Mouse (Mus musculus): ENCODE results near the gene Cd3e. TPM values are rescaled to one million over a fixed set of nuclear protein-coding genes. Genes with fewer than 3 reads are reported as not detected.
A peak's percentile ranks its signal among the peaks of the same experiment; 100 is the strongest.

The Cd3e gene
- polyA plus RNA-seq, 1 experiment from 2014 or later = not detected

DNA sequence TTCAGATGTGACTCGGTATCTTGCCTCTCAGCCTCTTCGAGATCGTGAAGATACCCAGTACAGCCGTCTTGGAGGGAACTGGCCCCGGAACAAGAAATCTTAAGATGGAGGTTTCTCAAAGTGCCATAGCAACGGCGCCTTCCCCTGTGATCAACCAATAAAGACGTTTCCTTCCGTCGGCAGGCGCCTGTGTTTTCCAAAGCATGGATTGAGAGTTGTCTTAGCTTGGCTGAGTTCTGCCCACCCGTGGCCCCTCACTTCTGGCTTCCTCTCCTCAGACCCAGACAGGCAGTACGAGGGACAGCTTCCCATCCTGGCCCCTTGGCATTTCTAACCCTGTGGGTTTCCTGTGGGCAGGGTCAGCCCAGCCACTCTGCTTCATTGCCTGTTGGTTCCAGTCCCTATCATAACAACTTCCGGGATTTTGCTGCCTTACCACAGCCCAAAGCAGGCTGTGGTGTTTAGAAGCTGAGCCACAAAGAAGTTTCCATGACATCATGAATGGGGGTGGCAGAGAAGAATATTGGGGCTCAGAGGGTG is 23.1 kb downstream of the Cd3e start:
- WGBS (ENCODE audit: insufficient replicate concordance) = 8% methylated on average over 14 of the region's 14 CpGs
- peak; percentile 71 for DNase-seq
- no peaks in the 10 kb centered on the region for H3K36me3 ChIP-seq (replicated peaks; ENCODE audit: insufficient read depth, low read length)
- H3K27ac ChIP-seq (ENCODE audit: low read depth) = peak overlapping the region; percentile 80
- TF ChIP-seq EP300 (IDR thresholded peaks at IDR 0.05; ENCODE audit: low read depth) (no peak), CTCF (IDR thresholded peaks at IDR 0.05; ENCODE audit: low read depth) (no peak)
- no peak overlapping the region for H3K9ac ChIP-seq (replicated peaks)
- peak; percentile 83 for ATAC-seq
- peak overlapping the region; percentile 62 for H3K4me2 ChIP-seq (ENCODE audit: low read depth, low read length)
- H3K4me1 ChIP-seq (ENCODE audit: insufficient read depth) = 0 out of 2 replicates have a peak, but pooled peaks cover 3% of the 10 kb centered on the region
- no peaks in the 10 kb centered on the region for H3K9me3 ChIP-seq (ENCODE audit: low read length)
- H3K4me3 ChIP-seq (ENCODE audit: low read depth, low read length) = peak overlapping the region; percentile 26
- no peaks in the 10 kb centered on the region for H3K27me3 ChIP-seq (ENCODE audit: insufficient read depth, low read length)

DNA sequence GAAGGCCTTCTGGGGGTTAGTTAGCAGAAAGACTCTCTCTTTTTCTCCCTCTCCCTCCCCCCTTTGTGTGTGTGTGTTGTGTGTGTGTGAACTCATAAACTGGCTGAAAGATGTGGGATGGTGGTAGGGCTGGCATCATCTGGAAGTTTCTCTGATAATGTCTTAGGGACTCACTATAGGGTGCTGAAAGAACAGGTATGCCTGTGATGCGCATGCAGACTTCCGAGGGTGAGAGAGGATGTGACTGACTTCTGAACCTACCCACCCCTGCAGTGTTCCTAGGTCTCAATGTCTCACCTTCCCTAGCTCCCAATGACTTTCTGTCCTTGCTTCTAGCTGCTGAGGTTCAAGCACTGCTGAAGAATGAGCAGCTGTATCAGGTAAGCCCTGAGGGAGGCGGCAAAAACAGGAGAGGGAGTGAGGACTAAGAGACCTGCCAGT is 23.7 kb downstream of the Cd3e start:
- no peaks in the 10 kb centered on the region for H3K27me3 ChIP-seq (ENCODE audit: insufficient read depth, low read length)
- no peaks in the 10 kb centered on the region for H3K9me3 ChIP-seq (ENCODE audit: low read length)
- DNase-seq (no peak), ATAC-seq (peak; percentile 35)
- no peaks in the 10 kb centered on the region for H3K36me3 ChIP-seq (replicated peaks; ENCODE audit: insufficient read depth, low read length)
- 56% methylated on average over 3 of the region's 3 CpGs for WGBS (ENCODE audit: insufficient replicate concordance)
- no peak for TF ChIP-seq EP300 (IDR thresholded peaks at IDR 0.05; ENCODE audit: low read depth)
- no peak for TF ChIP-seq CTCF (IDR thresholded peaks at IDR 0.05; ENCODE audit: low read depth)
- peak overlapping the region; percentile 80 for H3K27ac ChIP-seq (ENCODE audit: low read depth)
- peak overlapping the region; percentile 62 for H3K4me2 ChIP-seq (ENCODE audit: low read depth, low read length)
- 0 out of 2 replicates have a peak, but pooled peaks cover 3% of the 10 kb centered on the region for H3K4me1 ChIP-seq (ENCODE audit: insufficient read depth)
- peak overlapping the region; percentile 26 for H3K4me3 ChIP-seq (ENCODE audit: low read depth, low read length)
- H3K9ac ChIP-seq (replicated peaks) = 0 out of 2 replicates have a peak overlapping the region, but pooled peaks have one; percentile 7

DNA sequence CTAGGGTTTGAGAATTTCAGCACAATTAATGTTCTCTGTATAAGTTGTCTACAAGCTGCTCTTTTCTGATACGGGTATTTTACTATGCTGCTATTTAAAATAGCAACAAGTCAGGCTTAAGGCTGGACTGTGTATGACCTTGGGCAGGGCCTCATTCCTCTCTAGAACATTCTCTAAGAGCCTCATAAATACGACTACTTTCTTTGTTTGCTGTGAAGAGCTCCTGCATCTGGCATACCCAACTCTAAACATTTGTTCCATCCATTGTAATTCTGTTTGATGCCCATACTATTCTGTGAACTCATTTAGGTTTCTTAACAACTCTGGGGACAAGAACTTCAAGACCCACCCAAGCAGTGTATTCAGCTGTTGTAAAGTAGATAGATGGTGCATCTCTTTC is 26.4 kb downstream of the Cd3e start:
- ATAC-seq (no peak), DNase-seq (no peak)
- TF ChIP-seq CTCF (IDR thresholded peaks at IDR 0.05; ENCODE audit: low read depth) (no peak), EP300 (IDR thresholded peaks at IDR 0.05; ENCODE audit: low read depth) (no peak)
- no peak overlapping the region for H3K9ac ChIP-seq (replicated peaks)
- H3K36me3 ChIP-seq (replicated peaks; ENCODE audit: insufficient read depth, low read length) = no peaks in the 10 kb centered on the region
- H3K4me2 ChIP-seq (ENCODE audit: low read depth, low read length) = no peak overlapping the region
- no peaks in the 10 kb centered on the region for H3K9me3 ChIP-seq (ENCODE audit: low read length)
- H3K27ac ChIP-seq (ENCODE audit: low read depth) = no peak overlapping the region
- WGBS (ENCODE audit: insufficient replicate concordance) = 69% methylated on average over 2 of the region's 2 CpGs
- 0 out of 2 replicates have a peak, but pooled peaks cover 3% of the 10 kb centered on the region for H3K4me1 ChIP-seq (ENCODE audit: insufficient read depth)
- H3K27me3 ChIP-seq (ENCODE audit: insufficient read depth, low read length) = 0 out of 2 replicates have a peak, but pooled peaks cover 3% of the 10 kb centered on the region
- H3K4me3 ChIP-seq (ENCODE audit: low read depth, low read length) = no peak overlapping the region

DNA sequence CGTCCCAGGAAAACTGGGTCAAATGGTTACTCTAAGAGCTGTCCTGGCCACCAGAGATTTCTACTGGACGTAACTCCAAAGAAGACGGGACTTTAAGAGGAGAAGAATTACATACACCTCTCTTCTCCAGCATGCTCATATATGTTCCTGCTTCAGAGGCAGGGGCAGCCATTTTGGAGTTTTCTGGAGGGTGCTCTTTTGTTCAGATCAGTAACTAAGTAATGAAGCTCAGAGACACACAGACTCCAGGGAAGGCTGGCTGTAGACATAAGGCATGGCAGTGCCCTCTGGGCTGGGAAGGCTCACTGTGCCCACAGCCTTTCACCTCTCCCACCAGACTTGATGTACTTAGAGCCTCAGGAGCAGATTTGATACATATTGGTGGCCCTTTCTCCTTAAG is 26.9 kb downstream of the Cd3e start:
- WGBS (ENCODE audit: insufficient replicate concordance) = 80% methylated on average over 3 of the region's 3 CpGs
- H3K27ac ChIP-seq (ENCODE audit: low read depth) = no peak overlapping the region

DNA sequence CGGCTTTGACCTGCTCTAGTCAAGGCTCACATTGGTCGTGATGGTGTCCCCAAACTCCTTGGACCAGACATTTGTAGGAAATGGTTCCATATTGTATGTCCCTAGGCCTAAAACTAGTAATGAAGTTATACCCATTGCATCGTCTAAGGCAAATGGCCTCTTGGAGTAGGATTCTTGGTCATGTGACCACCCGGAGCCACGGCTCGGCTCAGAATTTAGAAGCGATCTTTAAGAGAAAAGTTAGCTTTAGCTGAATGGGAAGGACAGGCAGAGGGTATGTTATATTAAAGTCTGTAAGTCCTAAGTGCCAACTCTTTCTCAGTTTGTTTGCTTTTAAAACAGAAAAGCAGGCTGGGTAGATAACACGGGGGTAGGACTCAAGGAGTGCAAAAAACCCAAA is 27.3 kb downstream of the Cd3e start:
- Histone ChIP-seq H3K4me1 (ENCODE audit: insufficient read depth) (0 out of 2 replicates have a peak, but pooled peaks cover 3% of the 10 kb centered on the region), H3K27me3 (ENCODE audit: insufficient read depth, low read length) (0 out of 2 replicates have a peak, but pooled peaks cover 3% of the 10 kb centered on the region), H3K36me3 (replicated peaks; ENCODE audit: insufficient read depth, low read length) (no peaks in the 10 kb centered on the region), H3K9me3 (ENCODE audit: low read length) (no peaks in the 10 kb centered on the region), H3K9ac (replicated peaks) (no peak overlapping the region), H3K4me2 (ENCODE audit: low read depth, low read length) (no peak overlapping the region), H3K4me3 (ENCODE audit: low read depth, low read length) (no peak overlapping the region), H3K27ac (ENCODE audit: low read depth) (no peak overlapping the region)
- ATAC-seq = no peak
- DNase-seq = no peak
- TF ChIP-seq CTCF (IDR thresholded peaks at IDR 0.05; ENCODE audit: low read depth) = no peak
- TF ChIP-seq EP300 (IDR thresholded peaks at IDR 0.05; ENCODE audit: low read depth) = no peak
- WGBS (ENCODE audit: insufficient replicate concordance) = 80% methylated on average over 8 of the region's 8 CpGs

More for the DNA sequence above, 26.9 kb downstream of the Cd3e start:
- Histone ChIP-seq H3K9me3 (ENCODE audit: low read length) (no peaks in the 10 kb centered on the region), H3K27me3 (ENCODE audit: insufficient read depth, low read length) (0 out of 2 replicates have a peak, but pooled peaks cover 3% of the 10 kb centered on the region), H3K36me3 (replicated peaks; ENCODE audit: insufficient read depth, low read length) (no peaks in the 10 kb centered on the region), H3K4me3 (ENCODE audit: low read depth, low read length) (no peak overlapping the region), H3K9ac (replicated peaks) (no peak overlapping the region), H3K4me2 (ENCODE audit: low read depth, low read length) (no peak overlapping the region), H3K4me1 (ENCODE audit: insufficient read depth) (0 out of 2 replicates have a peak, but pooled peaks cover 3% of the 10 kb centered on the region)
- DNase-seq (no peak), ATAC-seq (no peak)
- TF ChIP-seq EP300 (IDR thresholded peaks at IDR 0.05; ENCODE audit: low read depth) = no peak
- no peak for TF ChIP-seq CTCF (IDR thresholded peaks at IDR 0.05; ENCODE audit: low read depth)

DNA sequence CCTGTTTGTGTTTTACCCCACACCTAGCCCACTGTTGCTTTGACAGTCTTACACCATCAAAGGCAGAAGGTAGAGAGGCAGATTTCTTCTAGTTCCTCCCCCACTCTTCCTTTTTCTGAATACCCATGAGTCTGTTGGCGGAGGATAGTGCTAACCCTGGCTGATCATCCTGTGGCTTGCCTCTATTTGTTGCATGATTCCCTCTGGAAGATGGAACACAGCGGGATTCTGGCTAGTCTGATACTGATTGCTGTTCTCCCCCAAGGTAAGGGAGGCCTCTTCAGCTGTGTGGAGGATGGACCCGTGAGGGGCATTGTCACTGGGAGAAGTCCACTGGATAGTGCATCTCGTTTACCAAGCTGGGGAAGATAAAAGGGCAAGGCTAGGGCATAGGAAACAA is 27.8 kb downstream of the Cd3e start, which contains the start of gene Cd3d:
TSS of gene Cd3d (plus strand) at position 111 of the 400 bp plus-strand sequence.
- Histone ChIP-seq H3K27me3 (ENCODE audit: insufficient read depth, low read length) (0 out of 2 replicates have a peak, but pooled peaks cover 3% of the 10 kb centered on the region), H3K9me3 (ENCODE audit: low read length) (no peaks in the 10 kb centered on the region), H3K4me3 (ENCODE audit: low read depth, low read length) (no peak within 1 kb of the TSS), H3K36me3 (replicated peaks; ENCODE audit: insufficient read depth, low read length) (no peaks in the 10 kb centered on the region), H3K27ac (ENCODE audit: low read depth) (no peak within 1 kb of the TSS), H3K4me2 (ENCODE audit: low read depth, low read length) (no peak within 1 kb of the TSS), H3K4me1 (ENCODE audit: insufficient read depth) (0 out of 2 replicates have a peak, but pooled peaks cover 3% of the 10 kb centered on the region), H3K9ac (replicated peaks) (no peak within 1 kb of the TSS)
- no peak for TF ChIP-seq EP300 (IDR thresholded peaks at IDR 0.05; ENCODE audit: low read depth)
- TF ChIP-seq CTCF (IDR thresholded peaks at IDR 0.05; ENCODE audit: low read depth) = no peak
- WGBS (ENCODE audit: insufficient replicate concordance) = 68% methylated on average over 4 of the region's 4 CpGs
- no peak for DNase-seq
- no peak for ATAC-seq
